Mouse (Mus musculus) limb, embryonic 14.5 days (tissue): ENCODE data around the gene Pola1. TPM values are rescaled to one million over a fixed set of nuclear protein-coding genes. Genes with fewer than 3 reads are reported as not detected.
A peak's percentile ranks its signal among the peaks of the same experiment; 100 is the strongest.
"Not testable (repeated sequence)": the region's sequence is repeated elsewhere in the genome, so short reads cannot be mapped to it uniquely, and the experiment has no call there.

Source experiments
- ATAC-seq: fragments of 200-750 bp; cut with Nextera tagmentation; 2 replicates; pipeline ENCODE4 v1.8.0; 2017; ENCODE audit warnings: low read depth, moderate number of reproducible peaks, moderate TSS enrichment; ENCODE audit not compliant: low FRiP score
- DNase-seq: peaks from one replicate; pipeline ENCODE4 v3.0.0-alpha.2; 2015; ENCODE audit warnings: low spot score
- H3K27ac ChIP-seq: fragments of 300-500 bp; sonication (generic); replicated peaks from 2 replicates; pipeline ENCODE4 v1.5.1; 2014; ENCODE audit warnings: low read depth, mild to moderate bottlenecking, low read length, moderate library complexity, mixed read lengths
- H3K27me3 ChIP-seq: fragments of 300-500 bp; sonication (generic); 2 replicates; pipeline ENCODE4 v1.6.1; 2014; ENCODE audit warnings: low read length, mixed read lengths; ENCODE audit not compliant: control insufficient read depth, insufficient read depth
- H3K36me3 ChIP-seq: fragments of 300-500 bp; sonication (generic); 2 replicates; pipeline ENCODE4 v1.6.1; 2014; ENCODE audit warnings: mild to moderate bottlenecking, low read length, moderate library complexity, mixed read lengths; ENCODE audit not compliant: control insufficient read depth, insufficient read depth
- H3K4me1 ChIP-seq: fragments of 300-500 bp; sonication (generic); 2 replicates; pipeline ENCODE4 v1.6.1; 2014; ENCODE audit warnings: antibody characterized with exemption, low read length, mixed read lengths; ENCODE audit not compliant: control insufficient read depth, insufficient read depth
- H3K4me2 ChIP-seq: fragments of 300-500 bp; sonication (generic); replicated peaks from 2 replicates; pipeline ENCODE4 v1.6.1; 2014; ENCODE audit warnings: low read depth, mild to moderate bottlenecking, low read length, moderate library complexity; ENCODE audit not compliant: severe bottlenecking
- H3K4me3 ChIP-seq: fragments of 300-500 bp; sonication (generic); replicated peaks from 2 replicates; pipeline ENCODE4 v1.5.1; 2014; ENCODE audit warnings: low read length
- H3K9ac ChIP-seq: fragments of 300-500 bp; sonication (generic); 2 replicates; pipeline ENCODE4 v1.6.1; 2014; ENCODE audit warnings: mild to moderate bottlenecking, low read depth, low read length, moderate library complexity; ENCODE audit not compliant: severe bottlenecking
- H3K9me3 ChIP-seq: fragments of 300-500 bp; sonication (generic); 2 replicates; pipeline ENCODE4 v1.6.1; 2016; ENCODE audit warnings: low read length; ENCODE audit not compliant: control insufficient read depth
- POLR2A ChIP-seq: fragments of 200-500 bp; IDR thresholded peaks from 2 replicates; pipeline ENCODE4 v1.8.0; 2012; ENCODE audit warnings: inconsistent platforms, mild to moderate bottlenecking, moderate library complexity, borderline replicate concordance; ENCODE audit not compliant: insufficient read depth, insufficient read length; ENCODE audit errors: extremely low read depth
- WGBS: fragments of 180-500 bp; shearing (Covaris S2); extraction: QIAGEN DNeasy Blood & Tissue Kit; methylation state at CpG from one replicate; pipeline ENCODE4 v1.1.7; 2014; 5-methylcytosine and 5-hydroxymethylcytosine counted together
- polyA plus RNA-seq, 2 experiments: library from polyadenylated mRNA; depleted of rRNA in 1 of 2; stranded (reverse) in 1 of 2; unstranded in 1 of 2; fragments of >200 nt; fragmentation: Nextera tagmentation in 1 of 2; extraction: Ambion mirVana in 1 of 2; gene quantifications; 2 replicates each; pipeline versions ENCODE4 v1.2.1 to v1.2.3; 2012 to 2014

Pola1 gene
- polyA plus RNA-seq, 2 experiments: 9.2 to 14.2 TPM

DNA sequence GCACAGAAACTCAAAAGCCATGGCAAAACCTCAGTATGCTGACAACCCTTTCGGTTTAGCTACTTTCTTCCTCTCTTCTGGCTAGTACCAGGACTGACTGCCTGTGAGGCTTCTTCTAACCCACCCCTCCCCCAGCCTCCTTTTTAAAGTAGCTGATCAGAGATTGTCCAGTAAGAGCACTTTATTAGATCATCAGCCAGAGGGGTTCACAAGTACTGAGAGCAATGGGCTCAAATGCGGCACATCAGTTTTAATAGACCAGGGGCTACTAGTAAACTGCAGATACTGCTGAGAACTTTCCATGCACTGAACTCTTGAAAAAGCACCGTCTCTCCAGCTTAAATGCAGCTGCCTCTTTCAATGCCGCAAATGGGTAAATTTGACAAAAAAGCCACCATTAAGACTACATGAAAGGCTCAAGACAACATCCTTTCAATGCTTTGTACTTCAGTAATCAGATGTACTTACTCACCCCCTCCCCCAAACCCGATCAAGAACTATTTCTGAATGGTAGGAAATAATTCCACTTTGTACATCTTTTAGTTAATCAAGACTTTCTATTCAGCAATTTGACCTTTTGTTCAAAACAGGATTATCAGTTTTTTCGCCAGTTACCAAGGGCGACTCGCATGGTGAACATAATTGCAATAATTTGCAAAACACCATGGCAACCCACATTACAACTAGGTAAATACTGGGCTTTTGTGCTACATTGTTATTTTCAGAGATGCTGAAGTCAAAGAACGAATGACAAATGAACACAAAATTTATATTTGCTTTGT lies 202.8 kb downstream of the Pola1 start:
- no peaks in the 10 kb centered on the region for H3K4me1 ChIP-seq
- DNase-seq (no peak), ATAC-seq (no peak)
- no peaks in the 10 kb centered on the region for H3K36me3 ChIP-seq
- H3K27me3 ChIP-seq: no peaks in the 10 kb centered on the region
- 80% methylated on average over 9 of the region's 9 CpGs for WGBS
- no peaks in the 10 kb centered on the region for H3K9me3 ChIP-seq
- no peak overlapping the region for H3K9ac ChIP-seq
- no peak overlapping the region for H3K27ac ChIP-seq
- no peak overlapping the region for H3K4me3 ChIP-seq
- no peak overlapping the region for H3K4me2 ChIP-seq
- no peak for TF ChIP-seq POLR2A

DNA sequence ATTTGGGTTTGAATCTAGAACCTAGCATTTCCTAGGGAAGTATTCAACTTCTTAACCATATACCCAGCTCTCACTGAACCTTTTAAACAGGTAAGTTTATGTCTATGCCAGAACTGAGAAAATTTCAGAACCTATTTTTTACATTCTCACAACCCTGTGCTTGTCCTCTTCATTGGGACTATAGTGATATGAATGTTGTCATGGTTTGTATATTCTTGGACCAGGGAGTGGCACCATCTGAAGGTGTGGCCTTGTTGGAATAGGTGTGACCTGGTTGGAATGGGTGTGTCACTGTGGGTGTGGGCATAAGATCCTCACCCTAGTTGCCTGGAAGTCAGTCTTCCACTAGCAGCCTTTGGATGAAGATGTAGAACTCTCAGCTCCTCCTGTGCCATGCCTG lies 231.1 kb downstream of the Pola1 start:
- H3K9ac ChIP-seq, H3K27me3 ChIP-seq: not testable (repeated sequence)

DNA sequence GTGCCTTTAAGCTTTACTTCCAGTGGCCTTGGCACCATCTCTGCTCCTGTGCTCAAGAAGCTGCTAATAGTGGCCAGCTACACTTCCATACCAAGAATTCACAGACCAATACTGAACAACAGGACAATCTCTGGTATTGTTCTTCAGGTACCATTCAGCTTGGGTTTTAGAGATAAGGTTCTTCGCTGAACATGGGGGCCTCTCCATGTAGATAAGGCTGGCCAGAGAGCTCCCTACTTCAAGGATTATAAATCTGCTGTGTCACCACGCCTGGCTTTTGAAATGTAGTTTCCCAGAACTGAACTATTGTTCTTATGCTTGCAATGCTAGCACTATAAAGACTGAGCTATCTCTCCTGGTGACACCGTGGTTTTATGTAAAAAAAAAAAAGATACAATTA lies 234.9 kb downstream of the Pola1 start:
- H3K36me3 ChIP-seq: no peaks in the 10 kb centered on the region
- H3K4me2 ChIP-seq: no peak overlapping the region
- no peak overlapping the region for H3K27ac ChIP-seq
- H3K4me1 ChIP-seq: no peaks in the 10 kb centered on the region
- ATAC-seq: no peak
- no peaks in the 10 kb centered on the region for H3K27me3 ChIP-seq
- no peak overlapping the region for H3K9ac ChIP-seq
- TF ChIP-seq POLR2A: no peak
- no peak for DNase-seq
- no peaks in the 10 kb centered on the region for H3K9me3 ChIP-seq
- H3K4me3 ChIP-seq: no peak overlapping the region
- WGBS: 84% methylated on average over 3 of the region's 3 CpGs

More for the DNA sequence above, 231.1 kb downstream of the Pola1 start:
- not testable (repeated sequence) for H3K4me2 ChIP-seq, H3K36me3 ChIP-seq, DNase-seq, H3K9me3 ChIP-seq, H3K27ac ChIP-seq, ATAC-seq, H3K4me1 ChIP-seq, H3K4me3 ChIP-seq

DNA sequence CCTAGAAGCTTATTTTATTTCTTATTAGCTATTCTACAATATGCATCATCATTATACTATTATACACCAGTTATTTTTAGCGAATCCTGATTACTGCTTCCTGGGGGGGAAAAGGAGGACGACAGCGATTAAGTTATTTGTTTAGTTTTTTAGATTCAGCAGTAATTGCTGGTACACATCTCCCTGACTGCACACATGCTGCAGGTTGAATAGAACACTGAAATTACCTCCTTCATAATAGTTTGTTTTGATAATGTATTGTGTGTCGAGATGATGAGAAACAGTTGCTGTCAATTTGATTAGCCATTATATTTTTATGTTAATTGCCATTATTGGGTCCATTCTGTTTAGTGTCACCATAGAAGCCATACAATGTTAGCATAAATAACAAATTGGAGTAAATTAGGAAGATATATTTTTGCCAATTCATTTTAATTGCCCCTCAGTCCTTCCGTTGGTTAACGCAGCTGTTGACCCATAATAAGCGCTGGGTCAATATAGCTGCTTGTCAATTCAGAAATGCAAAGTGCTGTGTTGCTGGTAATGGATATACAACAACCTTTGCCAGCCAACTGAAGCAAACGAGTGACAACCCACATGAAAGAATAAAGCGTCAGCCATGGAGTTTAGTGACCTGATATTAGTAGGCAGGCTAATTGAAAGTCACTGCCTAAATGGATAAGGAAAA lies 254.5 kb downstream of the Pola1 start:
- no peak overlapping the region for H3K9ac ChIP-seq
- H3K27me3 ChIP-seq: no peaks in the 10 kb centered on the region
- WGBS: 78% methylated on average over 9 of the region's 9 CpGs

DNA sequence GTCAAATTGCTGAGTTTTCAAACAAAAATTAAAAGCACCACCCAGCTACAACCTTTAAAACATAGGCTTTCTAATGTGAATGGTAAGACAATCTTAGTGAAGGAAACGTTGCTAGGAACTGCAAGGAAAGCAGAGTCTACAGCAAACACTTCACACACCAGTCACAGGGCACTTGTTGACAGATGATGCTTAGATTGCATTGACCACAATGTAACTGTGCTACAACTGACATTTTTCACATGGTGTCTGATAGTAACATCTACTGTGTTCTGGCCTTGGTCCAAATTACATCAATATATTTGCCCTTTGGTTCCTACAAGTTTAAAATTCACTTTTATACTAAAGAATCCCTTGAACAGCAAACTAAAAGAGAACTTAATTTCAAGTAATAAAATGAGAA lies 258.5 kb downstream of the Pola1 start:
- no peak for TF ChIP-seq POLR2A
- ATAC-seq (no peak), DNase-seq (no peak)
- Histone ChIP-seq H3K4me3 (no peak overlapping the region), H3K9ac (no peak overlapping the region), H3K36me3 (no peaks in the 10 kb centered on the region), H3K4me1 (no peaks in the 10 kb centered on the region), H3K4me2 (no peak overlapping the region), H3K9me3 (no peaks in the 10 kb centered on the region), H3K27ac (no peak overlapping the region), H3K27me3 (no peaks in the 10 kb centered on the region)
- WGBS: 50% methylated on average over 1 of the region's 1 CpGs

More for the DNA sequence above, 254.5 kb downstream of the Pola1 start:
- no peak for TF ChIP-seq POLR2A
- no peaks in the 10 kb centered on the region for H3K4me1 ChIP-seq
- H3K4me3 ChIP-seq: no peak overlapping the region
- DNase-seq (no peak), ATAC-seq (no peak)
- no peaks in the 10 kb centered on the region for H3K9me3 ChIP-seq
- no peak overlapping the region for H3K4me2 ChIP-seq
- H3K27ac ChIP-seq: no peak overlapping the region
- no peaks in the 10 kb centered on the region for H3K36me3 ChIP-seq

- H3K4me2 ChIP-seq: no peak overlapping the region
- no peaks in the 10 kb centered on the region for H3K36me3 ChIP-seq
- no peak overlapping the region for H3K27ac ChIP-seq
- no peaks in the 10 kb centered on the region for H3K9me3 ChIP-seq
- H3K4me3 ChIP-seq: no peak overlapping the region
- no peak for ATAC-seq
- peak; percentile 13 for DNase-seq
- no peak for TF ChIP-seq POLR2A
- WGBS: 70% methylated on average over 1 of the region's 1 CpGs
- no peaks in the 10 kb centered on the region for H3K4me1 ChIP-seq
- no peaks in the 10 kb centered on the region for H3K27me3 ChIP-seq
- no peak overlapping the region for H3K9ac ChIP-seq
These were observed 262.2 kb downstream of the Pola1 start for GRCm38 (mm10) chrX:93369708-93370107.
